Mouse (Mus musculus) megakaryocyte, embryonic 14.5 days (primary cell): ENCODE data around the gene Gzmc.

ENCODE experiments used
- FLI1 ChIP-seq: IDR thresholded peaks from 2 replicates; pipeline ENCODE4 v1.6.1; 2012; ENCODE audit warnings: low read length, inconsistent platforms, mixed read lengths
- GATA1 ChIP-seq: IDR thresholded peaks from 3 replicates; pipeline ENCODE4 v1.6.1; 2012; ENCODE audit warnings: mixed read lengths, low read length, inconsistent platforms, borderline replicate concordance

DNA sequence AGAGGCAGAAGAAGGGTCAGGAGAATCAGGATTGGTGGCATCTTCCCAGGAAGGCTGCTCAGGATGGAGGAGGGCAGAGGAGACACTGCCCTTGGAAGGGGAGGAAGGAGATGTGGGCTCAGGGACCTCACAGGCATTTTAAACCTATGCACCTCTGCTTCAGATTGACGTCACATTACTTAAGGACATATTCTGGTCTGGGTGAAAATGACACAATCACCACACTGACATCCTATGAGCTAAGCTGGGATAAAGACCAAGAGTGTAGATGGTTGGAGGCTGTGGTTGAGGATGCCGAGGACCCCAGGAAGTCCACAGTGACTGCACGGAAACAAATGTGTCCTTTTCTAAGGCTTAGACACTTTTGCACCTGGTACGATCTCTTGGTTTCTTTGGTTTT is 23.1 kb downstream of the Gzmc start, which contains the start of gene Gzmf:
- TF ChIP-seq GATA1: no peak
- no peak for TF ChIP-seq FLI1
